Mouse (Mus musculus) gastrocnemius, postnatal 14 days (tissue): ENCODE data around the gene Astn2. TPM values are rescaled to one million over a fixed set of nuclear protein-coding genes. Genes with fewer than 3 reads are reported as not detected.

Experiments
- DNase-seq: peaks from one replicate; pipeline ENCODE4 v3.0.0; 2021; ENCODE audit warnings: mixed read lengths
- intact Hi-C: fragments of 180-260 bp; cut with DNase I; formaldehyde crosslinking; loops from one replicate; pipeline ENCODE4 v1.15.1; 2025; ENCODE audit warnings: low total_unique reads
- total RNA-seq, 2 experiments: library from RNA; stranded (reverse); gene quantifications; 2 replicates each; pipeline ENCODE4 v1.2.3; 2021

The Astn2 gene
- total RNA-seq, 2 experiments from 2014 or later: 0.78 to 1.6 TPM

- DNase-seq: no peak
- intact Hi-C loops: no loop called here
These were observed 1002.1 kb downstream of the Astn2 start for GRCm38 (mm10) chr4:65402286-65402685.

- DNase-seq: no peak
- intact Hi-C loops: no loop called here
These were observed 1005.0 kb downstream of the Astn2 start for GRCm38 (mm10) chr4:65399457-65399856.

DNA sequence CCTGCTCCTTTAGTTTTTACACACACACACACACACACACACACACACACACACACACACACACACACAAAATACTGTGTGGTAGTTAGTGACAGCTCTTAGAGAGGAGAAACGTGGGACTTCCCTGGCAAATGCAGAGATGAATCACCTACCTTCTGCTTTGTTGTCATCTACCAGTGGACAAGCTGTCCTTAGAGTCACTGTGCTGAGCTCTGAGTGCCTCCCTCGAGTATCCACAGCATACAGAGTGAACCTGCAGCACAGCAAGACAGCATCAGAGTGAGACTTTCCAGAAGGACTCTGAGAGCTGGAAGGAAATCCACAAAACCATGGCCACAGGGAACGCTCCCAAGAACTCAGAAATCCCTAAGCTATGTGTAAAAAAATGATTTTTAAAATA lies 1007.6 kb downstream of the Astn2 start:
- intact Hi-C loops: no loop called here
- no peak for DNase-seq

DNA sequence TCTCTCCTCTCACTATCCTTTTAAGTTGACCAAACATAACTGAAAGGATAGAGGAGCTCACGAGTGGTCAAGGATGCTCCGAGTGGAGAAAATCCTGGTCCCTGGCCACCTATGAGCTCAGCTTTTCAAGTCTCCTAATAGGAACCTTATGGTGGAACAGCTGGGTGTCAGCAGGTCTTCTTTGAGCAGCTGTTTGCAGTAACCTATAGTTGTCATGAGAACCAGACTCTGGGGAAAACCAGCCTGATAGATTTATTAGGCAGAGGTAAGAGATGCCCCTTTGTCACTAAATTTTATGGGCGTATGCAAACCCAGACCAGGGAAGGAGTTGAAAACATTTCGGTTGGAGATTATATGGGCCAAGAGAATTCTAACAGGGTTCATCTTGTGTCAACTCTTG lies 1013.4 kb downstream of the Astn2 start:
- DNase-seq: peak; percentile 19
- intact Hi-C loops: no loop called here

DNA sequence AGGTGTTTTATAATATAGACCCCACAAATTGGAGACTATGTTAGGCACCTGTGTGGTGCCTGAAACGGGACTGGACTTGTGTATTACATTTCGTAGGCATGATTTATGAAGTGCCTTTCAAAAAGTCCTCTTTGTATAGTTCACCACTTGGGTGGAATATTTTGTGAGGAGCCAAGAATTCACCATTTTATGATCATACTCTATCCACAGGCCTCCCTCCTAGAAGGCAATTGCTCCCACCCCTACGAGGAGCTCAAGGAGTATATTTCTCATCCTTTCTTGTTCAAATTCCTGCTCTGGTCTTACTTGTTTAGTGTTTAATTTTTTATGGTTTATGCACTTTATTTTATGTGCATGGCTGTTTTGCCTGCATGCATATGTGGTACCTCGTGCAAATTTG lies 1021.3 kb downstream of the Astn2 start:
- intact Hi-C loops: no loop called here
- no peak for DNase-seq

GRCm38 (mm10) chr4:65379461-65379860 lies 1025.0 kb downstream of the Astn2 start:
- intact Hi-C loops: no loop called here
- DNase-seq: no peak

DNA sequence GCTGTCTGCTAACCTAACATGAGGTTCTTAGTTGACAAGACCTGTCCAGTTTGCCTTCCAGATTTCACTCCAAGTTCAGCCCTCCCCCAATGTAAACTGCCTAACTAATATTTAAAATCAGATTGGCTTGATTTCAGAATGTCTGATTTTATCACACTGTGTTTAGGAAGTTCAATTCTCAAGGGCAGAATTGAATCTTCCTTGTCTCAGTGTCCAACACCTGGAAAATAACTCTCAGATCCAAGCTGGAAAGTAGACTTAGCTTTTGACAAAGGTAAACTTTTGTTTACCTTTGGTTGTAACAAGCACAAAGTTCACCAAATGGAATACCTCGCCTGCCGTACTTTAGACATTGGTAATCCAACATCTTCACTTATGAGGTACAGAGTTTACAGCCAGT lies 1027.8 kb downstream of the Astn2 start:
- intact Hi-C loops: no loop called here
- DNase-seq: no peak

DNA sequence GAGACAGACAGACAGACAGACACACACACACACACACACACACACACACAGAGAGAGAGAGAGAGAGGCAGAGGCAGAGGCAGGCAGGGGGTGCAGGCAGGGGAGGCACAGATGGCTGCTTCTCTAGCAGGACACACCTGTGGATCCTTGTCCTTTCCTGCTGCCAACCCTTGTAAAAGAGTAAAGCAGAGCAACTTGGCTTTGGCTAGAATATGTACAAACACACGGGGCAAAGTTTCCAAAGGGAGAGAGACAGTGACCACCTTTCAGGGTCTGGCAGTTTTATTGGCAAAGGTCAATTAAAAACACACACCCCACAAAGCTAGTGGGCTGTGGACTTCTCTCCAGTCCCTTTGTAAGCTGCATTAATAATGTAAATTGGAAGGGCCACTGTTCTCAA lies 1030.6 kb downstream of the Astn2 start:
- DNase-seq: no peak
- intact Hi-C loops: no loop called here

DNA sequence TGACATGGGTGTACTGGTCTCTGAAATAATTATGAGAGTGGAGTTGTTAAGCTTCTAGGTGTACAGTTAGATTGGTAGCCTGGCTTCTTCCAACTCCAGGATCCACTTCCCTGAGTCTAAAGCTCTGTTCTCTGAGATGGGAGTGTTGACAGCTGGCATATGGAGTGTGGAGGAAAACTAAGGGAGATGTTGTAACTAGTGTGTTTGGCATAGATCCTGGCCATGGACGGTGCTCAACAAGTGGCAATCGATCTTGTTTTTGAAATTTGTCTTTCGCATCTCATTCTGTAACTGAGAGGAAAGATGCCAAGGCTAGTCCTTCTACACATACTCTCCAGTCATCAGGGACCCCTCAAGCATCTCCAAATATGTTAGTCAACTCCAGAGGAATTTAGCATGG lies 1031.7 kb downstream of the Astn2 start:
- intact Hi-C loops: no loop called here
- DNase-seq: no peak

DNA sequence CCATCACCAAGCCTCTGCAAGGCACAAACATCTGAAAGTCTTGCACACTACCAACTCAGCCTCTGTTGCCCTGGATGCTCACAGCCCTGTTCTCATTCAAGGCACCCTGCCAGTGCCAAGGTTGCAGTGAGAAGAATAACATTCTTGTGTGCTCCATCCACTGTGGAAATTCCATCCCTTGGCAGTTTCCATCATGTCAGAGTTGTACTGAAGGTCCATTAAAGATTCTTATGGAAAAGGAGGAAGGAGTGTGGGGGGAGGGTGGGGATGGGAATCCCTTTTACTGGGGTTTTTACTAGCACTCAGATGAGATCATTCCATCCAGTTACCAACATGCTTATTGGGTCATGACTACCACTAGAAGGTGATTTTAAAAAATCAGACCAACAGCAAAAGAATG lies 1037.3 kb downstream of the Astn2 start:
- intact Hi-C loops: no loop called here
- no peak for DNase-seq

GRCm38 (mm10) chr4:65354580-65354979 lies 1049.8 kb downstream of the Astn2 start:
- intact Hi-C loops: no loop called here
- peak; percentile 18 for DNase-seq

- peak; percentile 6 for DNase-seq
- intact Hi-C loops: no loop called here
These were observed 1053.9 kb downstream of the Astn2 start for GRCm38 (mm10) chr4:65350521-65350920.

GRCm38 (mm10) chr4:65341766-65342165 lies 1062.6 kb downstream of the Astn2 start:
- DNase-seq: no peak
- intact Hi-C loops: no loop called here

- DNase-seq: no peak
- intact Hi-C loops: no loop called here
These were observed 1070.7 kb downstream of the Astn2 start for GRCm38 (mm10) chr4:65333718-65334117.
